Mouse (Mus musculus): ENCODE results near the gene Faf1.

- TF ChIP-seq CTCF (IDR thresholded peaks at IDR 0.05; ENCODE audit: borderline replicate concordance, control insufficient read depth, extremely low read depth, insufficient read depth, low read length, poor library complexity) (no peak), POLR2A (IDR thresholded peaks at IDR 0.05; ENCODE audit: control insufficient read depth, extremely low read depth, insufficient read depth, low read length, poor library complexity) (no peak)
Observed at GRCm38 (mm10) chr4:109930935-109931334, 254.5 kb downstream of the Faf1 start.
